Mouse (Mus musculus): ENCODE measurements around the gene Uox. TPM values are rescaled to one million over a fixed set of nuclear protein-coding genes. Genes with fewer than 3 reads are reported as not detected.

Gene Uox
- polyA plus RNA-seq (2017; shearing (Covaris generic)) = not detected

DNA sequence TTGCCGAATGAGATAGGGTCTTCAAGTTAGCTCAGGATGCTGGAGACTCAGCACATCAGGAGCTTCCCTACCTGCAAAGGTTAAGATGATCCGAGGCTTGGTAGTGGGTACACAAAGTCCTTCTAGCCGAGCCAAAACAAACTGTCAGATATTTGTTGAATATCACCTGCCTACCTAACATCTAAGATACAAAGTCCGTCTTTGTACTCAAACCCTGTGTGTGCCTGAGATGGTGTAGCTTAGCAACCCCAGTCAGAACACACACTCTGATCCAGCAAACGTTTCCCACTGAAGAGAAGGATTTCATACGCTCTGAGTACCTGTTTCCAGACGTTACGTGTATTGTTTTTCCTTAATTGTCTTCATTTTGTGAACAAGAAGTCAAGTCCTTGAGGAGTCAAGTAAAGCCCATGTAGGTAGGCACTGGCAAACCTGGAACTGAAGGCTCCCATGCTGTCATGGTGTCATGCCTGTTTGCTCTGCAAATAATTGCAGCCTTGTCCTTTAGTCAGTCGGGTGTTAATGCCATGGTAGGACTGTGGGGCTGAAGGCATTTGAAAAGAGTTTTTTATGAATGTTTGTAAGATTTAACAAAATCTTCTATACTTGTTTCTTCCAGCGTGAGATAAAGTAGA lies at the start of gene Uox:
Gene Uox, plus strand, starts transcription at position 279 of the 635 bp plus-strand sequence.

DNA sequence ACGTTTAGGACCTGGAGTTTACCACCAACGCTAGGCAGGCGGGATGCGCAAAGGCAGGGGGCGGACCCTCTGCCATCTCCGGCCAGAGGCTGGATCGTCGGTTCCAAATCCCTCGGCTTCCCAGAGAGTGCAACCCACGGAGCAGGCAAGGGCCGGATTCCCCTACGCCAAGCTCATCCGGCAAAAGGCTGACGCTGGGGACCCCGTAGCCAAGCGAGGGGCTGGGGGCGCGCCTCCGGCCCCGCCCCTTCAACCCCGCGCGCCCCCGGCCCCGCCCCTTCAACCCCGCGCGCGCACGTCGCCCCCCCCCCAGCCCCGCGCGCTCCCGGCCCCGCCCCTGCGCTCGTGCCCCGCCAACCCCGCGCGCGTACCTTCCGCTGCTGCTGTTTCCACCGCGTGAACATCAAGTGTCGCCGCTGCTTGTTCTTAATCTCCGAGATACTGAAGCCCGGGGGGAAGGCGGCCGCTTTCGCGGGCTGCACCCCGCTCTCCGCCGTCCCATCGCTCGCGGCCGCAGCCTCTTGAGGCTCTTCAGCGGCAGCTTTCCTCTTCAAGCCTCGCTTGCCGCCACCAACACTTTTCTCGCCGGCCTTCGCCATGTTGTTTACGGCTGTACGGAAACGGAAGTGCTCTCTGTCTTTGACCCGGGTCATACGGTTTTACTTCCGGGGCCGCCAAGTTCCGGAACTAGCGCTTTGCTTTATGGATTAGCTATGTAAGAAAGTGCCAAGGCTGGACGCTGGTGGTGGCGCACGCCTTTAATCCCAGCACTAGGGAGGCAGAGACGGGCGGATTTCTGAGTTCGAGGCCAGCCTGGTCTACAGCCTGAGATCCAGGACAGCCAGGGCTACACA lies 49.2 kb upstream of the Uox start, which contains the start of gene Rpf1:
Gene Rpf1, minus strand, starts transcription at position 632 of the 854 bp plus-strand sequence.

DNA sequence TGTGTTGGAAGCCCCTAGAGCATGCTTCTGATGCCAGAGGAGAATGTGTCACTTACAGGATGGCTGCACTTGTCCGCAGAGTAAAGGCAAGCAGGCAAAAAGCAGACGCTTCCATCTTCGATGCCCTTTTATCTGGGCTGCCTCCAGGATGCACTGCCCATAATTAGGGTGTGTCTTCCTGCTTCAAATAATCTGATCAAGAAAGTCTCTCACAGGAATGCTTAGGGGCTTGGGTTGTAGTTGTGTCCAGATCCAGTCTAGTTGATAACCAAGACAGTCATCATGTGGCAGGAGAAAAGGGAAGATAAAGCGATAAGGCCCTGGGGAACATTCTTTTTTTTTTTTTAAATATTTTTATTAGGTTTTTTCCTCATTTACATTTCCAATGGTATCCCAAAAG lies 45.3 kb downstream of the Uox start, which contains the start of gene Dnase2b:
Gene Dnase2b, minus strand, starts transcription at position 101 of the 400 bp plus-strand sequence.

DNA sequence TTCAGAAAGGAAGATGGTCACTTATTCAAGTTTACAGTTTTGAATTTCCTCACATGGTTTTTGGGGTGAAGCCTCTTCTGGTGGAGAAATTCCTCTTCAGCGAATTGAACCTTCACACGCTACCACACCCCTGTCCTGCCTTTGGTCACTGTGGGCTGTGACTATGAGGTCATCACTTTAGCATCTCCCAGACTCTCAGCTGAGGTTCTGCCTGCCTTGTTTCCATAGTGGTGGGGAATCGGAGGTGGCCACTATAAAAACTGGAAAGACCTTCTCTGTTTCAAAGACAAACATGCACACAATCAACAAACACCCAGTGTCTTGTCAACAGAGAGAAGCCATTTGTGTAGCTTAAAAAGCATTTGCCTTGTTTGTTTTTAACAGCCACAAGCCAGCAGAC lies 81.0 kb downstream of the Uox start, which contains the start of gene 4930503B20Rik:
Gene 4930503B20Rik, minus strand, starts transcription at position 101 of the 400 bp plus-strand sequence.

Other genes with a start within 250 kb of the Uox start
- gene Ssx2ip, start 165.8 kb upstream of the Uox start, polyA plus RNA-seq (2017; shearing (Covaris generic)) = 0.78 TPM
- 9.3 TPM for gene Ctbs, start 120.6 kb upstream of the Uox start, polyA plus RNA-seq (2017; shearing (Covaris generic))
- gene Spata1, start 70.7 kb upstream of the Uox start, polyA plus RNA-seq (2017; shearing (Covaris generic)) = 7.1 TPM
- 461 TPM for gene Gng5, start 70.6 kb upstream of the Uox start, polyA plus RNA-seq (2017; shearing (Covaris generic))
- 85.0 TPM for gene Rpf1, start 49.0 kb upstream of the Uox start, polyA plus RNA-seq (2017; shearing (Covaris generic))
- not detected for gene Dnase2b, start 45.2 kb downstream of the Uox start, polyA plus RNA-seq (2017; shearing (Covaris generic))
- gene 4930503B20Rik, start 80.9 kb downstream of the Uox start, polyA plus RNA-seq (2017; shearing (Covaris generic)) = not detected
- 0.99 TPM for gene Samd13, start 115.2 kb downstream of the Uox start, polyA plus RNA-seq (2017; shearing (Covaris generic))
- gene Prkacb, start 242.6 kb downstream of the Uox start, polyA plus RNA-seq (2017; shearing (Covaris generic)) = 209 TPM